Mouse (Mus musculus): Measurements from ENCODE around the gene Bsph1. TPM values are rescaled to one million over a fixed set of nuclear protein-coding genes. Genes with fewer than 3 reads are reported as not detected.

Bsph1 gene
- 0.51 TPM for polyA plus RNA-seq (2017; shearing (Covaris generic))

GRCm38 (mm10) chr7:13450541-13450940 is at the start of gene Bsph1:
Gene Bsph1, plus strand, starts transcription at chr7:13450841.

Other genes starting within 250 kb of the Bsph1 start
- not detected for gene Vmn1r89, start 237.8 kb upstream of the Bsph1 start, polyA plus RNA-seq (2017; shearing (Covaris generic))
- gene Lig1, start 173.6 kb upstream of the Bsph1 start, polyA plus RNA-seq (2017; shearing (Covaris generic)) = 13.8 TPM
- 1.1 TPM for gene Zswim9, start 172.1 kb upstream of the Bsph1 start, polyA plus RNA-seq (2017; shearing (Covaris generic))
- gene Pla2g4c, start 126.2 kb upstream of the Bsph1 start, polyA plus RNA-seq (2017; shearing (Covaris generic)) = not detected
- gene Cabp5, start 52.7 kb upstream of the Bsph1 start, polyA plus RNA-seq (2017; shearing (Covaris generic)) = not detected
- not detected for gene Bsph2, start 120.2 kb downstream of the Bsph1 start, polyA plus RNA-seq (2017; shearing (Covaris generic))
- not detected for gene Sult2a5, start 173.1 kb downstream of the Bsph1 start, polyA plus RNA-seq (2017; shearing (Covaris generic))